Mouse (Mus musculus) heart, postnatal 0 days (tissue): ENCODE measurements at regions not wholly inside any gene's neighbourhood (a gene's known extent, or its start where the extent isn't known, plus 50 kb on each side); places are given as distances from the start of the nearest gene placed in this dataset.

Experiments used
- CTCF ChIP-seq: IDR thresholded peaks from 2 replicates; pipeline ENCODE4 v1.5.1; 2016; ENCODE audit warnings: antibody characterized with exemption, control low read depth, low read depth
- EP300 ChIP-seq: IDR thresholded peaks from 2 replicates; pipeline ENCODE4 v1.6.1; 2016; ENCODE audit warnings: antibody characterized with exemption, low read depth

DNA sequence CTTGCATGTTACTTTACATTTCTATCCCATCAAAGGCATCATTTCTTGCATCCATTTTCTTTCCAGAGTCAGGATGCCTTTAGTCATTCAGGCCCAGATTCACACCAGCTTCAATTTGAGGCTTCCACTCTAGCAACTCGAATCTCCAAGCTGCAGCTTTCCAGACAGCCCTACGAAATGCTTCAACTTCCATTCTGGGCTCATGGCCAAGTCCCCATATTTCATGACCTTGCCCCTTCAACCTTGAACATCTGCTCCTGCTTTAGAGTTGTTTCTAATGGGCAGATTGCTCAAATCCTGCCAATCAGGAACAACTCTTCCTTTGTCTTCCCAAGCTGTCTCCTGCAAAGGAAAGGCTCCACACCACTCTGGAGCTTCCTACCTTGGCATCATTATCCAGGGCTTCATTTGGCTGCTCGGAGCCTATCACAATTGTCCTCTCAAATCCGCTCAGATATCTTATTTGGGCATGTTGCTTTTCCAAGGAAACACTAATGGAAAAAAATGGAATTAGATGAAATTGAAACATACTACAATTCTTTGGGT is 104.4 kb upstream of the Prr30 start:
- TF ChIP-seq CTCF (no peak), EP300 (no peak)
